Mouse (Mus musculus) liver, postnatal 0 days (tissue): ENCODE results near the gene Hoxd3. TPM values are rescaled to one million over a fixed set of nuclear protein-coding genes. Genes with fewer than 3 reads are reported as not detected.

ENCODE experiments used
- ATAC-seq: fragments of 200-750 bp; cut with Nextera tagmentation; 2 replicates; pipeline ENCODE4 v1.8.0; 2017; ENCODE audit warnings: mild to moderate bottlenecking, moderate library complexity
- DNase-seq: peaks from one replicate; pipeline ENCODE4 v3.0.0-alpha.2; 2016
- H3K27ac ChIP-seq: fragments of 300-500 bp; sonication (generic); 2 replicates; pipeline ENCODE4 v1.5.1; 2014; ENCODE audit warnings: antibody characterized with exemption, moderate library complexity, mild to moderate bottlenecking, low read depth
- H3K27me3 ChIP-seq: fragments of 300-500 bp; sonication (generic); 2 replicates; pipeline ENCODE4 v1.6.1; 2014; ENCODE audit warnings: low read length, control low read depth, mixed read lengths; ENCODE audit not compliant: insufficient read depth
- H3K36me3 ChIP-seq: fragments of 300-500 bp; sonication (generic); replicated peaks from 2 replicates; pipeline ENCODE4 v1.6.1; 2014; ENCODE audit warnings: mild to moderate bottlenecking, control low read depth, low read length, moderate library complexity, mixed read lengths; ENCODE audit not compliant: insufficient read depth
- H3K4me1 ChIP-seq: fragments of 300-500 bp; sonication (generic); 2 replicates; pipeline ENCODE4 v1.6.1; 2014; ENCODE audit warnings: antibody characterized with exemption, mild to moderate bottlenecking, control low read depth; ENCODE audit not compliant: insufficient read depth
- H3K4me2 ChIP-seq: fragments of 300-500 bp; sonication (generic); 2 replicates; pipeline ENCODE4 v1.6.1; 2014; ENCODE audit warnings: low read depth, mild to moderate bottlenecking, low read length, moderate library complexity, mixed read lengths
- H3K4me3 ChIP-seq: fragments of 300-500 bp; sonication (generic); 2 replicates; pipeline ENCODE4 v1.5.1; 2014; ENCODE audit warnings: low read depth, low read length
- H3K9ac ChIP-seq: fragments of 300-500 bp; sonication (generic); replicated peaks from 2 replicates; pipeline ENCODE4 v1.6.1; 2014; ENCODE audit warnings: mild to moderate bottlenecking, moderate library complexity
- H3K9me3 ChIP-seq: fragments of 300-500 bp; sonication (generic); 2 replicates; pipeline ENCODE4 v1.6.1; 2016; ENCODE audit warnings: mild to moderate bottlenecking, control low read depth, low read length, mixed read lengths
- CTCF ChIP-seq: sonication (generic); IDR thresholded peaks from 2 replicates; pipeline ENCODE4 v1.5.1; 2016; ENCODE audit warnings: antibody characterized with exemption, low read depth
- EP300 ChIP-seq: IDR thresholded peaks from 2 replicates; pipeline ENCODE4 v1.6.1; 2016; ENCODE audit warnings: antibody characterized with exemption, low read depth, mild to moderate bottlenecking
- WGBS: fragments of 180-500 bp; shearing (Covaris S2); extraction: QIAGEN DNeasy Blood & Tissue Kit; methylation state at CpG from one replicate; pipeline ENCODE4 v1.1.7; 2014; ENCODE audit not compliant: insufficient replicate concordance; 5-methylcytosine and 5-hydroxymethylcytosine counted together
- polyA plus RNA-seq: library from polyadenylated mRNA; unstranded; fragments of >200 nt; fragmentation: Nextera tagmentation; extraction: Ambion mirVana; gene quantifications from 2 replicates; pipeline ENCODE4 v1.2.1, GENCODE M21; 2015

The Hoxd3 gene
- polyA plus RNA-seq, 1 experiment from 2014 or later, result not detected

GRCm38 (mm10) chr2:74709465-74710419, 2.0 kb upstream of the Hoxd3 start:
- Histone ChIP-seq H3K4me3 (no peak overlapping the region), H3K36me3 (no peaks in the 10 kb centered on the region), H3K9ac (no peak overlapping the region), H3K4me1 (peaks cover 12% of the 10 kb centered on the region), H3K9me3 (no peaks in the 10 kb centered on the region), H3K27ac (no peak overlapping the region), H3K27me3 (peaks cover 96% of the 10 kb centered on the region), H3K4me2 (no peak overlapping the region)
- no peak for TF ChIP-seq CTCF
- no peak for TF ChIP-seq EP300
- DNase-seq (no peak), ATAC-seq (no peak)
- 11% methylated on average over 5 of the region's 5 CpGs for WGBS

GRCm38 (mm10) chr2:74710929-74711543, 691 bp upstream of the Hoxd3 start:
- no peak overlapping the region for H3K27ac ChIP-seq
- H3K27me3 ChIP-seq, result peaks cover 99% of the 10 kb centered on the region
- no peak for ATAC-seq
- H3K4me2 ChIP-seq, result no peak overlapping the region
- no peak for DNase-seq
- no peak for TF ChIP-seq EP300
- TF ChIP-seq CTCF, result no peak
- 2% methylated on average over 16 of the region's 16 CpGs for WGBS
- peaks cover 7% of the 10 kb centered on the region for H3K4me1 ChIP-seq
- H3K9ac ChIP-seq, result no peak overlapping the region
- H3K36me3 ChIP-seq, result no peaks in the 10 kb centered on the region
- H3K9me3 ChIP-seq, result no peaks in the 10 kb centered on the region
- H3K4me3 ChIP-seq, result no peak overlapping the region

GRCm38 (mm10) chr2:74713239-74714150, 1.8 kb downstream of the Hoxd3 start:
- Histone ChIP-seq H3K4me2 (no peak overlapping the region), H3K27me3 (peaks cover 88% of the 10 kb centered on the region), H3K4me1 (peaks cover 7% of the 10 kb centered on the region), H3K4me3 (no peak overlapping the region), H3K27ac (no peak overlapping the region), H3K9me3 (no peaks in the 10 kb centered on the region), H3K9ac (no peak overlapping the region), H3K36me3 (no peaks in the 10 kb centered on the region)
- no peak for ATAC-seq
- TF ChIP-seq CTCF (no peak), EP300 (no peak)
- WGBS, result 11% methylated on average over 19 of the region's 19 CpGs
- DNase-seq, result no peak

GRCm38 (mm10) chr2:74714156-74714789, 2.5 kb downstream of the Hoxd3 start:
- peaks cover 83% of the 10 kb centered on the region for H3K27me3 ChIP-seq
- no peak overlapping the region for H3K4me2 ChIP-seq
- TF ChIP-seq CTCF (no peak), EP300 (no peak)

GRCm38 (mm10) chr2:74714881-74715280, 3.2 kb downstream of the Hoxd3 start:
- H3K4me3 ChIP-seq, result no peak overlapping the region
- H3K9ac ChIP-seq, result no peak overlapping the region
- H3K9me3 ChIP-seq, result no peaks in the 10 kb centered on the region
- no peak for DNase-seq
- no peaks in the 10 kb centered on the region for H3K36me3 ChIP-seq
- H3K27me3 ChIP-seq, result peaks cover 82% of the 10 kb centered on the region
- ATAC-seq, result no peak
- TF ChIP-seq CTCF, result no peak
- no peak for TF ChIP-seq EP300
- WGBS, result 2% methylated on average over 14 of the region's 14 CpGs
- no peak overlapping the region for H3K27ac ChIP-seq
- H3K4me2 ChIP-seq, result no peak overlapping the region
- peaks cover 7% of the 10 kb centered on the region for H3K4me1 ChIP-seq

More at GRCm38 (mm10) chr2:74714156-74714789, 2.5 kb downstream of the Hoxd3 start:
- H3K27ac ChIP-seq, result no peak overlapping the region
- H3K9me3 ChIP-seq, result no peaks in the 10 kb centered on the region
- H3K36me3 ChIP-seq, result no peaks in the 10 kb centered on the region
- H3K4me1 ChIP-seq, result peaks cover 7% of the 10 kb centered on the region
- H3K9ac ChIP-seq, result no peak overlapping the region
- WGBS, result 11% methylated on average over 18 of the region's 18 CpGs
- DNase-seq (no peak), ATAC-seq (no peak)
- no peak overlapping the region for H3K4me3 ChIP-seq
